Mouse (Mus musculus) neural tube, postnatal 0 days (tissue): ENCODE data around the gene Olfr514. TPM values are rescaled to one million over a fixed set of nuclear protein-coding genes. Genes with fewer than 3 reads are reported as not detected.

Source experiments
- polyA plus RNA-seq: library from polyadenylated mRNA; unstranded; fragments of >200 nt; fragmentation: Nextera tagmentation; extraction: Ambion mirVana; gene quantifications from 2 replicates; pipeline ENCODE4 v1.2.1, GENCODE M21; 2015

Gene Olfr514
- polyA plus RNA-seq: not detected in 2 replicates

GRCm38 (mm10) chr7:108825897-108826296, at the start of gene Olfr514:
Gene Olfr514, minus strand, starts transcription at chr7:108825997.

DNA sequence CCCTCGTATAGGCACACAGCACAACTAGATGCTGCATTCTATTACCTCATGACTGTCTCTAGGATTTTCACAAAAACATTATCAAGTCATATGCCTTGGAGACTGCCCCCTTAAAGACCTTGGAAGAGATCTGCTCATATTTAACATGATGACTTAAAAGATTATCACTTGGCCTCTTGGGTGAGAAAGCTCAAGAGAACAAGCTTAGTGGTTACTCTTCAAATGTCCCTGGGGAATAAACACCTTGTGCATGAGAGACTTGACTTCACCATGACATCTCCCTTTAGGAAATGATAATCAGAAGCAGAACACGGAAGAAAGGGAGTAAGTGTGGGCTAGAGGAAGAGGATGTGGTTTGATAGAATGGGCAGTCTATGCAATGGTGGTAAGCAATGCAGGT, 46.5 kb upstream of the Olfr514 start, which contains the start of gene Olfr517:
Gene Olfr517 (minus strand): TSS at position 101 of the 400 bp plus-strand sequence.

DNA sequence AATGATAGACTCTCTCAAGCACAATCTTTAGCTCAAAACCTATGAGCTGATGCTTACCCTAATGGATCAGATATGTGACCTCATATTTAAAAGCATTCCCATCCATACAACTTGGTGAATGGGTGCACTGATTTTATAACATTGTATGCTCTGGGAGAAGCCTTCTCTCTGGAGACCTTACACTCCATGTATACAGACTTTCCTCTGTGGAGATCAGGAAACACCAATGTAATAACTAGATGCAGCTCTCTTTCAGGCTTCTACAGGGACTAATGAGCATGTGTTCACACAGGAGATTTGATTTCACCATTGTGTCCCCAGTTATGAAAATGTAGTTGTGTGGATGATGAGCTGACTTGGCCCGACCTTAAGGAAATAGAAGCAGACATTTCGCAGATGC, 24.6 kb upstream of the Olfr514 start, which contains the start of gene Olfr516:
Gene Olfr516 (minus strand): TSS at position 101 of the 400 bp plus-strand sequence.

Other genes starting within 250 kb of the Olfr514 start
- not detected in 2 replicates for gene Olfr506, start 215.2 kb downstream of the Olfr514 start, polyA plus RNA-seq
- gene Olfr507, start 204.2 kb downstream of the Olfr514 start, polyA plus RNA-seq: not detected in 2 replicates
- gene Olfr508, start 196.0 kb downstream of the Olfr514 start, polyA plus RNA-seq: not detected in 2 replicates
- gene Olfr509, start 174.1 kb downstream of the Olfr514 start, polyA plus RNA-seq: not detected in 2 replicates
- gene Olfr510, start 159.6 kb downstream of the Olfr514 start, polyA plus RNA-seq: not detected in 2 replicates
- not detected in 2 replicates for gene Olfr512, start 112.7 kb downstream of the Olfr514 start, polyA plus RNA-seq
- gene Olfr513, start 75.0 kb downstream of the Olfr514 start, polyA plus RNA-seq: not detected in 2 replicates
- gene Olfr516, start 24.5 kb upstream of the Olfr514 start, polyA plus RNA-seq: not detected in 2 replicates
- gene Olfr517, start 46.4 kb upstream of the Olfr514 start, polyA plus RNA-seq: not detected in 2 replicates
- not detected in 2 replicates for gene Olfr518, start 59.0 kb upstream of the Olfr514 start, polyA plus RNA-seq
- not detected in 2 replicates for gene Olfr519, start 68.4 kb upstream of the Olfr514 start, polyA plus RNA-seq
- gene Nlrp10, start 104.2 kb upstream of the Olfr514 start, polyA plus RNA-seq: 0.05 TPM in 1 of 2 replicates, not detected in the other
- 87.8 and 88.1 TPM in 2 replicates for gene Eif3f, start 108.4 kb upstream of the Olfr514 start, polyA plus RNA-seq
- gene Tub, start 124.3 kb upstream of the Olfr514 start, polyA plus RNA-seq: 23.0 and 29.6 TPM in 2 replicates